Mouse (Mus musculus): ENCODE measurements around the gene Prss53.

- no peak for TF ChIP-seq EP300 (IDR thresholded peaks at IDR 0.05; ENCODE audit: low read depth)
- no peak for TF ChIP-seq CTCF (IDR thresholded peaks at IDR 0.05; ENCODE audit: low read depth)
Measured at GRCm38 (mm10) chr7:127874812-127875626, 15.8 kb downstream of the Prss53 start.

Data from liver, embryonic 14.5 days (tissue).